Mouse (Mus musculus) B cell, adult 2 months (primary cell): Measurements from ENCODE around the gene Rasgef1b.
A peak's percentile ranks its signal among the peaks of the same experiment; 100 is the strongest.

Experiments used
- DNase-seq, 2 experiments: peaks; one replicate each; pipeline ENCODE4 v3.0.0; 2022

Rasgef1b gene

DNA sequence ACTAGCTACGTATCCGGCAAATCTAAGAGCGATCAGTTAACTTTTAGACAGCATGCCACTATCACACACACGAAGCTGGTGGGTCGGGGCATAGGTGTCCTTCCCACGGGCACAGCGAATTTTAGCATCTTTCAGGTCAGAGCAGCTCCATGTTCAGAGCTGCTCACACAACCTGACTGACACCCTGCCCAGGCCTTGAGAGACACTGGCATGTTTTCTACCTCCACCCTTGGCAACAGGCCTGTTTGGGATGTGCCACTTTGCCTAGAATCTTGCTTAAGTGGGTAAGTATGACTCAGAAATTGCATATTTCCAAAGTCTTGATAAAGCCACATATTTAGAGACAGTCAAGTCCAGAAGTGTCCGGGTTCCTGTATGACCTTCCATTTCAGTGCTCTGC lies 296.4 kb downstream of the Rasgef1b start:
- DNase-seq: no peak

DNA sequence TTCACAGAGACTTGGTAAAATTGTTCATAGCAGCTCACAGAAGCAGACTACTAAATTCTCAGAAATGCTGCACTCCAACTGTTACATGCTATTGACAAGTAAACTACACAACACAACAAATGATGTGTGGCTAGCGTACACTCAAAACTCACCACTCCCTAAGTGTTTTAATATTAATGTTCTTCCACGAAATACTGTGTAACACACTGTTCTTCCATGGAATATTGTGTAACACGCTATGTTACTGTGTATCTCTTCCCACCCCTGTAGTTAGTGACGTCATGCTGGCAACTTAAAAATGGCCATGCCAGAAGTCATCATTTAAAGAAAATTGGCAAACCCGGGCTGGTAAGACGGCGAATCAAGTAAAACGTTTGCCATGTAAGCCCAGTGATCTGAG lies 299.6 kb downstream of the Rasgef1b start:
- DNase-seq: no peak

DNA sequence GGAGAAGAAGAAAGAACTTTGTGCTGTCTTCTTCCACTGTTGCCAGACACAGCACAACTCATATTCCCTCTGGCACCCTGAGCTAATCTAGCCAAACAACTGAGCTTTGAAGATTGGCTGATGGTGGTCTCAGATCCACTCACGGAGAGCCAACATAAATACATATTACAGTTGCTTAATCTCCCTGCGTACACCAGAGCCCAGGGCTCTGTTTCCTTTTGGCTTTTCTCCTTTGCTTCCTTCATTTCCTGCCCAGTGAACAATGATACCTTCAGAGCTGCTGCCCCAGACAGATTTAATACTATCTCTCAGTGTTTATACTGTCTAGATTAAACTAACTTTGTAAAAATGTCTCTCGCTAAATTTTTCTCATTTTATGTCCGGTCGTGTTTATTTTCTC lies 300.2 kb downstream of the Rasgef1b start:
- DNase-seq: no peak

DNA sequence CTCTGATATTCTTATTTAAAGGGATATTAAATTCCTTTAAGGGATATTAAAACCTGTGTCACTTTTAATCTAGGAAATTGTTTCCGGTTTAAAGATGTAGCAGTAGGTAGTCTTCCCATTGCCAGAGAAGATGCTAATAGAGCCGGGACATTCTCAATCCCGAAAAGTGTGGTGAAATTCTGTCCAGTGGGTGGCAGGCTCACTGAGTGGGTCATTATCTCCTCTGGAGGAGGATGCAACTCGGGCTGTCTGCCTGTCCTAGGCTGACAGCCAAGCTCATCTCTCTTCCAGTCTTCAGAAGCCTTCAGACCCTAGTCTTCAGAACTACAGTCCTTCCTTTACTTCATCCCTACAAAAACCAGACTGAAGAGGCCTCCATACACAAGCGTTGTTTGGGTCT lies 305.6 kb downstream of the Rasgef1b start:
- DNase-seq: no peak

DNA sequence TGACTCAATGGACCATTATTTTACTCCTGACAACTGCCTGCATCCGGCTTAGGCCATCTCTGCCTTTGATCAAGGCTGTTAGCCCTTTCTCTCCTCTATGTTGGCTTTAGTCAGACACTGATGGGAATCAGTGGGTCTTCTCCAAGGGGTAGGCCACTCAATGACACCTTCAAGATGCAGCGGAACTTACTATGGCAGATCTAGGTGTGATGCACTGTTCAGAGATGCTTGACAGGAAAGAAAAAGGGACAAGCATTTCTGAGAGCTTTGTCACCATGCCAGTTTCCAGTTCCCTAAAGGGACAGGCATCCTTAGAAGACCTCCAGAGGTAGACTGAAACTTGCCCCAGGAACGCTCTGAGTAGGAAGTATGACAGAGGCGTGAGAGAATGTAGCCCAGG lies 306.0 kb downstream of the Rasgef1b start:
- DNase-seq: no peak

DNA sequence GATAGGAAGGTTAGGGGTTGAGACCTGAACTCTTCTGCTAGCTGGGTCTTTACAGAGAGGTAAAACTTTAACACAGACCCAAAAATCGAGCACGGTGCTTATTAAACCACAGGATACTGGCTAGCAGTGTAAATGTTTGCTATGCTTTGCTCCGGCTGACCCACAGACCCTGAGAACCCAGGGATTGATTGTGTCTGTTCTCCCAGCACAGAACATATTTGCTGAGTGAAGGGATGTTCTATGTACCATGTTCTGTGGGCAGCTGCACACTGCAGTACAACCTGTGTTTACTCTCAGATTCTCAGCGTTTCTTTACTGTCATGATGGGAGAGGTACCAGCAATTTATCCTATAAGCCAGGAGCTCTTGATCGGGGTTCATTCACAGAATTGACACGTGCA lies 306.8 kb downstream of the Rasgef1b start:
- DNase-seq: no peak

DNA sequence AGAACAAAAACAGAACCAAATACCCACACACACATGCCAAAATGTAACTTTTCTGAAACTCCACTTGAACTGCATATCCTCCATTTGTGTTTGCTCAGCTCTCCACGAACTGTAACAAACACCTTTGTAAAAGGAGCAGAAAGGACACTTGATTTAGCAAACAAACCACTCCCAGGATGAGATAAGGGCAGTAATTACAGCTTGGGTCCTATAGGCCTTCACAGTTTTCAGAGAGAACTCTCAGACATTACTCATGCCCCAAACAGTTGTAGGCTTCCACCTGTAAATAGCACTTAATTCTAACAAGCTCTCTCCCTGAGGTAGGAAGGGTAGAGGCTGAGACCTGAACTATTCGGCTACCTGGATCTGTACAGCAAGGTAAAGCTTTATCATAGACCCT lies 309.0 kb downstream of the Rasgef1b start:
- no peak for DNase-seq

DNA sequence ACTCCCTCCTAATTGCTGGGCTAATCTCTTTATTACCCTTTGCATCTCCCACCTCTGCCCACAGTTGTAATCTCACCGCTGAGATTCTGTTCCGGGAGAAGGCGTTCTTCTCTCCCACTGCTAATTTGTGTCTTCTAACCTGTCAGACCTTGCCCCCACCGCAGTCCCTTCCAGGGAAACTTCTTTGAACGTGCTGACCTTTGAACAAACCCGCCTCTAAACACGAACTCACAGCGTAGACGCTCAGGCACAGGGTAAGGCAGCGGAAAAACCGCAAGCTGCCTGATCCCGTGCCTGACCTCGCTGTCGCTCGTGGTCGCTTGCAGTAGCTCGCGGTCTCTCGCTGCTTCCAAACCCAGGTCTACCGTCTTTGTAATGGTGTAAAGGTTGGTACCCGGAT lies 312.0 kb downstream of the Rasgef1b start:
- no peak for DNase-seq

DNA sequence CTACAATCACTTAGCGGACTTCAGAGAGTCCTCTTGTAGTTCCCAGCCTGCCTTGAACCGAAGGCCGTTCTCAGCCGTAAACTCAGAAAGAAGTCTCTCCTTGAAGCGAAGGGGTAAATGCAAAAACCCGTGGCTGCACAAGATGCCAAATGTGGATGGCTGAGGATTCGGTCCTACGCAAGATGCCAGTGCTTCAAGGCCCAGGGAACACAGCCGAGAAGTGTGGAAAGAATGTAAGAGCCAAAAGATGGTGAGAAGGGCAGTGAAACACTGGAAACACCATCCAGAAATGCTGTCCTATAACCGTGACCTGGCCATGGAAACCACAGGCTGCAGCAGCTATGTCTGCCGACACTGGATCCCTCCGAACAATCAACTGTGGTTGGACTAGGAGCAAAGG lies 313.2 kb downstream of the Rasgef1b start:
- DNase-seq: no peak

DNA sequence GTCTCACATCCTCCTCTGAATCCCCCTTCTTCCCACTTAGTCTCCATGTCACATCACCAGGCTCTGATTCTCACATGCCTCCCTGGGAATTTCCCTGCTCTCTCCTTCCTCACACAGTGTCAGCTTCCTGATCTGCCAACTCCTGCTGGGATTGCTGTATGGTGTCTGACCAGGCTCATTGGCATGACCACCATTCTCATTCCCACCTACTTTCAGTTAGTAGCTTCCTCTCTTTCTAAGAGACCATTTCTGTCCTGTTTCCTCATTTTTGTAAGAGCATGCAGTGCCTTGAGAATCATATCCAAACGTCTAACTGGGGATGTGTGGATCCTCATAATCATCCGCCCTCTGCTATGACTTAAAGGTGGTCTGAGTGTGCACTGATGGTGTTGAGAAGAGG lies 313.8 kb downstream of the Rasgef1b start:
- no peak for DNase-seq

DNA sequence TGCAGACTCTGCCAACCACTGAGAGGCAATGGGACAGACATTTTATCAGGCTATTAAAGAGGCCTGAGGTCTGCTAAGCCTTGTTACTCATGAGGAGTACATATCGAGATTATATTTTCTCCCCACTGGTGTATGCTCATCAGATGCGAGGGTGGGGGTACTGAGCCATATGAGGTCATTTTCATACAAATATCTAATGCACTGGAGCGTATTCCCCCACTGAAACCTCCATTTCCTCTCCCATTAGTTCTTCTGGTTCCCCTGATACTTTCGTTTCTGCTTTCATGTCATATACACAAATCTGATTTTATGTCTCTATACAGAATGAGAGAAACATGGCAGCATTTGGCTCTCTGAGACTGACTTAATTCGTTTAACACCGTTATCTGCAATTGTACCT lies 314.6 kb downstream of the Rasgef1b start:
- DNase-seq: peak; percentile 74 to 82

DNA sequence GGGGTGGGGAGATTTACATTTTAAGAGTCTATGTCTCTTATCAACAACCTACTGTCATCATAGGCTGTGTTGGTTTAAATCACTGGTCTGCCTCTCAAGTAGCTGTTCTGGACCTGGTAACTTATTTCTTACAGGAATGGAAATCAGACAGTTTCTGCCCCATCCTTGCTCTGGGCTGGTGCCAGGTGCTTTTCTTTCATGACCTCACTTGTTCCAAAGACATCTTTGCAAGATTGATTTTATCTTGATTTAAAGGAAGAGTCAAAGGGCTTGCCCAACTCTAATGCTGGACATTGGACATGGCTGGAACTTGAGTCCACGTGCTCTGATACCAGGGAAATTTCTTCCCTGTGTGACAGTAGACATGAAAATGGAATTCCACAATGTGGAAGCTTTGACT lies 315.0 kb downstream of the Rasgef1b start:
- peak in 1 of 2 experiments; percentile 35 for DNase-seq

DNA sequence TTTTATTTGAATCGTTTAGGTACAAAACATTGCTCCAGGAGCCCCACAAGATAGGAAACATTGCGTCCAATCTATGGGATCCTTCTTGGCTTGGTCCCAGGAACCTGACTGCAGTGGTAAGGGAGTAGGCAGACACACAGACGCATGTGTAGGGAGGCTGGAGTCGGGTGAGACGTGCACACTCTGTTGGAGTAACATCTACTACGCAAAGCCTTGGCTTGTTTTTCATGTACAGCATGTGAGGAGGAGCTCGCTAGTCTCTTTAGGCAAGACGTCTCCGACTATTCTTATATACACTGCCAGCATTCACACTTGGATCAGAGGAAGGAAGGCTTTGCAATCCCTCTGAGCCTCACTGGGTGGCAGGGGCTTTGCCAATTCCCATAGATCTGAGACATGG lies 315.5 kb downstream of the Rasgef1b start:
- no peak for DNase-seq

DNA sequence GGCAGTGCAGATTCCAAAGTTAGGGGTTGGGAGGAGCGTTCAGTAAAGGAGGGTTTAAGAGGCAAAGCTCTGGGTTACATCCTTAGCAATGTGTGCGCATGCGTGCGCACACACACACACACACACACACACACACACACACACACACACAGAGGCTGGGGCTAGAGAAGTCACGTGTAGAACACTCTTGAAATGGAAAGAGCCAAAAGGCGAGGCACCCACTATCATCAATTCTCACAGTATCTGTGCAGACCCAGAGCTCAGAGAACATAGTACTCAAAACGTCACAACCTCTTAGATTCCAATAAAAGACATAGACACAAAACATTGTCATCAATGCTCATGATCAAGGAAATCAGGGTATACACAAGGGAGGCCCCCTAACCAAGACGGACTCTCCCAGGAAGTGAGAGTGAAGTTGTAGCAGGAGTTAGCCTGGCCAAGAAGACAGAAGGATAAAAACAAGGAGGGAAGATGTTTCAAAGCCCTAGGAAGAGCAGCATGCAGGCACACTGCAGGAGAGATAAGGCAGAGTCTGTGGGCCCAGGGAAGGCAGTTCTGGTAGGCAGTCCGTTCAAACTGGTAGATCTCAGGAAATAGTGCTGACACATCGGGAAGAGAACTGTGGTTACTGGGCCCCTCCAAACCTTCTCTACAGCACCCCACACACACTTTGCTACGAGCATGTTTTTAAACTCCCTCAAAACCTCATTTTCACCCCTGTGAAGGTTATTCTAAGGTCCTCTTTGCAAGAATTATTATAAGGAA lies 324.3 kb downstream of the Rasgef1b start:
- no peak for DNase-seq

DNA sequence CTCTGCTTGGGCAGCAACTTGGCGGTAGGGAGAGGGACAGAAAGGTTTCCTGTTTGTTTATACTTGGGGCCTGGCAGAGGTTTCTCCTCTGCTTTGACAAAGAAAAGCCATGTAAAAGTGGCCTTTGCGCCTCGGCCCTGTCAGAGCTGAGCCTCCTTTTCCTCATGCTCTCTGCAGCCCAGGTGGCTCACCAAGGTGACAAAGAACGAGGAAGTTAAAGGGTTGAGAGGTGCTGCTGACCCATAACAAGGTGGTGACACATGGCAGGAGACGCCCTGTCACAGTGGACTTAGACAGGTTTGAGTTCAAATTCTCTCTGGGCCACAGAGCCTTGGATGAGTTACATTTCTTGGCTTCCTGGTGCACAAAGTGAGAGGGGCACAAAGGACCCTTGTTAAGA lies 325.5 kb downstream of the Rasgef1b start:
- no peak for DNase-seq

DNA sequence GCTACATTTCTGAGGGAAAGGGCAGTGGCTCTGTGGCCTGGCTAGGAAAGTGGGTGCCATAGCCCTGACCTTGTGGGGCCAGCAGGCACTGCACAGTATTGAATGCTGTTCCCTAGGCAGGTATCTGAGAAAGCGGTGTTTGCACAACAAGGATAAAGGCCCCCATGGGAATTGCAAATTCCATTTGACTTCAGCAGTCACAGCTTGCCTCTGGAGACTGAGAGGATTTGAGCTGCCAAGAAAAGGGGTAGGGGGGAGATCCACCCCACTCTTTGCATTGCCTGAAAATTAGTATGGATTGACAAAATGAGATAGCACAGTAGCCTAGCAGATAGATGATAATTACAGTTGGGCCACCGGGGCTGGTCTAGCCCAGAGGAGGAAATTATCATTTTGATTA lies 326.1 kb downstream of the Rasgef1b start:
- DNase-seq: no peak

DNA sequence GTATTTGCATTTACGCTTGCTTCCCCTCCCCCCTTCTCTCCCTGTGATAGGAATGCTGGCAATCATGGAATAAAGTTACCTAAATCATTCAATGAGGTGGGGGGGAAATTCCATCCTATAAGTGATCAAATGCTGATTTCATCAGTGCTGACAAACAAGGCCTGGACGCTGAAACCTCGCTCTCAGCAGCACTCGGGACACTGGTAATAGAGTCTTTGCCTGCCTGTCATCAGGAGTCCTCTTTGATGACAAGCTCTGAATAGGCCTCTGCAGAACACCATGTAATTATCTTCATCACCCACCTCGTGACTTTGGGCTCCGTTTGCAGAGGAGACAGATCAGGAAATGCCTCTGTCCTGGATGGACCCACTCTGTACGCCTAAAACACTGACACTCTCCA lies 326.6 kb downstream of the Rasgef1b start:
- DNase-seq: no peak

DNA sequence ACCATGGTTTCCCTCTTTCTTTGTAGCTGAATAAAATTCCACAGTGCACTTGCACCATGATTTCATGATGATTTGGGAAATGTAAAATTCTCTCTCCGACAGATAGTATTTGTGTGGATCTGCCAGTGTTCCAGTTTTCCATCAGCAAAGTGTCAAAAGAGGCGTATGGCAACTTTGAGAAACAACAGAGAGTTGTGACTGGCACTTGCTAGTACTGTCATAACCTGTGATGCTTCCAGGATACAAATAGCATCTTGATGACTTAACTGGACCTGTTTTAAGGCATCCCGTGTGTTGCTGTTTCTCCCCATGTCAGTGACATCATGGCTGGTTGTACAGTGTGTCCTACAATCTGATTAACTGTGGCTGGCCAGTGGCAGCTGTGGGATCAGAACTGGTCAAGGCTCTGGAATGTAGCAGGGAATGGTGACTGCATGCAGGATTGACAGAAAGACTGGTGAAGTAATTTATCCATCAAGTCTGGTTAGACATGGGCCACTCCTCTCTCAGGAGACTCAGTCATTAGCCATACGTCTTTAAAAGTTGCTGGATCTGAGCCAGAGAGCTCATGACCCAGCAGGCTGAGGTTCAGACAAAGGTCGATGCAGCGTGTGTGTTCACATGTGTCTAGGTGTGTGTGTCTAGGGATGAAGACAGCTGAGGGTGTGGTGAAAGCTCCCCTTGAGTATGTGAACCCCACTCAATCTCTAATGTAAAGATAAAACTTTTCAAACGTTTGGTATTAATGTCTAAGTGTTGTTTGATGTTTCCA lies 328.8 kb downstream of the Rasgef1b start:
- no peak for DNase-seq

DNA sequence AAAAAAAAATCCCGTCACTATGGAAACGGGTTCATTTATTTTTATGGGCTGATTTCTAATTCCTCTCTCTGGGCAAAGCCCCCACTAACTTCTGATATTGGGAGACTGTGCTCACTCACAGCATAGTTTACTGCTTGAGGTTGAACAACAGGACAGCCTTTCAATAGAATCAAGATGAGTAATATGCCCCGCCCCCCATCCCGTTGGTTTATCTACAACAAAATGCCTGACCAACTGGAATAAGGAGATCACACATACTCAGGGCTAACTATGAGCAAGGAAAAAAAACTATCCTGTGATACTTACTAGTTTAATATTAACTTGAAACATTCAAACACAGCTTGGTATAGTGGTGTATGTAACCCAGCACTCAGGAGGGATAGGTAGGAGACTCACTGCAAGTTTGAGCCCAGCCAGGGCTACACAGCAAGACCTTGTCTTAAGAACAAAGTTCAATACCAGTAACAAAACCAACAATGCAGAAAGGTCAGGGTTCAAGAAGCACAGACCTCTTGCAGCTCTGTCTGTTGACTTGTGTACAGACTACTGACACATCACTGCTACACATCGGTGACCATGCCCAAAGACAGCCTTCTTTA lies 330.3 kb downstream of the Rasgef1b start:
- no peak for DNase-seq

DNA sequence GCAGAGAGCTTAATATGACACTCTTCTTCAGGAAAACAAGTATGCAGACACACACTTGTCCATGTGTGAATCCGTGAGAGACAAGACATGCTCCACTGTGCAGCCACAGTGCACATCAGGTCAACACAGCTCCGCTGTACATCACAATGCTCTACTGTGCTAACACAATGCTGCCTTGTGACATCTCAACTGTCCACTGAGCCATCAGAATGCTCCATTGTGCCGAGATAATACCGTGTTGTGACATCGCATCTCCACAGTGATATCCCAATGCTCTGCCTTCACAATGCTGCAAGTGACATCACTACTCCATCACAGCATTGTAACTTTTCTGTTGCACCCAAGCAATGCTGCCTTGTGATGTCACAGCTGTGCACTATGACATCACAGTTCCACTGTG lies 334.3 kb downstream of the Rasgef1b start:
- no peak for DNase-seq

DNA sequence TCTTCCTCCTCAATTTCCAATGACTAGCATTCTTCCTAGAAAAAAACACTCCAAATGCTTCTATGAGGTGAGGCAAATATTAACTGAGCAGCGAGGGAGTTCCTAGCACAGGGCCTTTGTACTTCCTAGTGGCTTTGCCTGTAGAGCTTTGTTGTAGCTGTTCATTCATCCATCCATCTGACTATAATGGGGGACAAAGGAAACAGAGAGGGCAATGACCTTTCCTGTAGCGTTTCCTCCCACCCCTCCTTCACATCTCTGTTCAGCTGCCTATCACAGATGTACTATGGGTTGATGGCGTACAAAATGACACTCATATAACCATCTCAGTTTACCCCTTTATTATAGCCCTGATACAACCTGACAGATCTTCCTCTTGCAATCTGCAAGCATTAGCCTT lies 337.3 kb downstream of the Rasgef1b start:
- no peak for DNase-seq

DNA sequence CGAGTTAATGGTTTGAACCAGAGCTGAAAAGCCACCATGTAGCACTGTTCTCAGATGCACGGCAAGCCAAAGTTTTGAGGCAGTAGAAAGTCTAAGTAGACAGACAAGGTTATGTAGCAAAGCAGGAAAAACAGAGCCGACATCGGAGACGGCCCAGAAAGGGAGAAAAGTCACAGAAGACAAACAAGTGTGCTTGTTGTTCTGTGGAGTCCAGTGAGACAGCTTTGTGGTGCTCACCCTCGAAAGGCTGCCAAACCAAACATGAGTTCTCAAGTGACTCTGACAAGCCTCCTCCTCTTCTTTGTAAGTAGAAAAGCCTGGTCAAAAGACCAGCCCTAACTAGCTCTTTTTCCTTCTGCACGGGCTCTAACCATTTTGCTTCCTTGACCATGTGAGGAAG lies 338.1 kb downstream of the Rasgef1b start:
- no peak for DNase-seq

DNA sequence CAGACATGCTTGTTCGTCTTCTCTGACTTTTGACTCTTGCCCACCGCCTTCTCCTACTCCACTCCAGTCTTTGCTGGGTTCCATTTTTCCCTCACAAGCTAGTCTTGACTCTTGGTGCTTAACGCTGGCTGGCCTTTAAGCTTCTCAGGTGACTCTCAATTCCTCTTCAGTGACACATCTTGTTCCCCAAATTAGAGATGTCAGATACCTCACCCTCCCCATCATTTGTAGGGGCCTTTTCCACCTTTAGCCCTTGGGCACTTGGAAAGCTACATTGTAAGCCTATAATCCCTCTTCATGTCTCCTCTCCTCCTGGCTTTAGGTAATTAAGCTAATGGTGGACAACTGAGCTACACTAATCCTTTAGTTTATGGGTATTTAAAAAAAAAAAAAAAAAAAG lies 338.6 kb downstream of the Rasgef1b start:
- no peak for DNase-seq

DNA sequence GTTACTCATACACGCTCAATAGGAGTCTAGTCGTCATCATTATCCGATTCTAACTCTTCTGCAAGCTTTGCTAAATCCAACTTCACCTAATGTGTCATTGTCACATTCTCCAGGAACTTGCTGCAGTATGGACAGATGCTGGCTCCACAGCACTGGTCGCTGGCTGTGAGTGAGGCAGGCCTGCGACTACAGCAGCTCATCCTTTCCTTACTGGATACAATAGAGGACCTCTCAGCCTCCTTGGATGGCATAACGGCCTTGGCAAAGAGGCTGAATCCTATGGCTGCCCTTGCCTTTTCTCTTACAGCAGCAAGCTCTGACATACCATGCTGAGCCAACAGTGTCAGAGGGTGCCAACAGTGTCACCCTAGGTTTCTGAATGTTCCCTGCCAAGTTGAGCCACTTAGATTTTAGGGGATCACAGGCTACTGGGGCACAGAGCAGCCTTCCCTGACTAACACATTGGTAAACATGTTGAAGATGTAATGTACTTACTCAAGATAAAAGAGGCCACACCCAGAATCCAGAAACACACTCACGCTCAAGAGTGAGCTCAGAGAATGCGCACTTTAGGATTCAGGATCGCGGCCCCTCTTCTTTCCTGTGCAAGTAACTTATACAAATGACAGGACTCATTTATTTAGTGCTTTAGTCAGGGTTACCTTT lies 340.1 kb downstream of the Rasgef1b start:
- DNase-seq: no peak
